Mouse (Mus musculus) ZHBTc4 (cell line): ENCODE measurements around the gene Uhmk1.
"Not testable (repeated sequence)": the region's sequence is repeated elsewhere in the genome, so short reads cannot be mapped to it uniquely, and the experiment has no call there.

Source experiments
- DNase-seq: peaks from one replicate; pipeline ENCODE4 v3.0.0-alpha.2; 2011; ENCODE audit warnings: low read depth, low spot score

The Uhmk1 gene

GRCm38 (mm10) chr1:170214757-170215522 is at the start of gene Uhmk1:
TSS of gene Uhmk1 (minus strand) at chr1:170215397.
- DNase-seq: peak; percentile 90

GRCm38 (mm10) chr1:170255560-170255910 is 40.3 kb upstream of the Uhmk1 start:
- DNase-seq: peak; percentile 85

GRCm38 (mm10) chr1:170254893-170255559 is 39.8 kb upstream of the Uhmk1 start:
- peak; percentile 6 for DNase-seq

DNA sequence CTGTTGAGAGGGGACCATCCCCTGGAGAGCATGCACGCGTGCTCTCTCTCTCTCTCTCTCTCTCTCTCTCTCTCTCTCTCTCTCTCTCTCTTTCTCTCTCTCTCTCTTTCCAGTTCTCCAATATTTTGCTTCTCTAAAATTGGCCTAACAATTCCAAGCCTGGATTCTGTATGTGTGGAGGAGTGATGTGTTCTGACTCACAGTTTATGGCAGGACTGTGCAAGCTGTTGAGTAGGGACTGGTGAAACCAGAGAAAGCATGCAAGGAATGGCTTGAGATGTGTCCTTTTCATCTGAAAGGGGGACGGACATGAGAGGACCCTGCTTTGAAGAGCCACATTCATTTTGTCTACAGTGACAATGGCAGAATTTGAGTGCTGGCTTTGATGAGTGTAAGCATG is 29.8 kb upstream of the Uhmk1 start:
- no peak for DNase-seq

- not testable (repeated sequence) for DNase-seq
Observed at GRCm38 (mm10) chr1:170232688-170233087, 17.5 kb upstream of the Uhmk1 start, which contains the start of gene Sh2d1b2. TSS of gene Sh2d1b2 (plus strand) at chr1:170232749.

GRCm38 (mm10) chr1:170223276-170223675 is 8.1 kb upstream of the Uhmk1 start:
- DNase-seq: no peak

- DNase-seq: no peak
Observed at GRCm38 (mm10) chr1:170220351-170220750, 5.2 kb upstream of the Uhmk1 start.

DNA sequence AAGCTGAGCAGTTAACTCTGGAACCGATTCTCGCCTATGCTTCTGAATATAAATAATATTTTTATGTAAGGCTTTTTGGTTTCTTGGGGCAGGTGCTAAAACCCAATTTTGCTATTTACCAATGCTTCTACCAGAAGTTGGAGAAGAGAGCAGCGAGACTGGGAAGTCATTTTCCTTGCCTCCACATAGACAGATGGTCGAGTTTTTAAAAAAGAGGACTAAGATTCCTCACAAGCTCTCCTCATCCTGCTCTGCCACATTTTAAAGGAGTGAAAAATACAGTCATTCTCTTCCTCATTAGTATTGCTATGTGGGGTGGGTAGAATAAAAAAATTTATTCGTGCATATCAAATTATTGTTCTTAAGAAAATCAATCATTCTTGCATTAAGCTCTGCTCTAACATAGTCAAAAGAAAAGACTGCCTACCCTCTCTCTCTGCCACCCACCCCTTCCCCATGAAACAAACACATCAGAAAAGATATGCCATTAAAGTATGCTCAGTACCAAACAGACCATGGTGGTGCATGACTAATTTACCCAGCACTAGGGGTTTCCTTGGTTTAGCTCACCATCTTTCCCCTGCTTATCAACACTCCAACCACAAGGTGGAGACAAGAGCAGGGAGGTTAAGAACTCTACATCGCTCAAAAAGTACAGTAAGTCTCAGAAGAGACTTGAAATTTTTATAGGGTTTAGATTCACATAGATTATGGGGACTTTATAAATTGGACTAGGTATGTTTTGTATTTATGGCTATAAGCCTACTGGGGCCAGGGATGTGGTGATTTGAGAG is 3.1 kb upstream of the Uhmk1 start:
- DNase-seq: peak; percentile 68

DNA sequence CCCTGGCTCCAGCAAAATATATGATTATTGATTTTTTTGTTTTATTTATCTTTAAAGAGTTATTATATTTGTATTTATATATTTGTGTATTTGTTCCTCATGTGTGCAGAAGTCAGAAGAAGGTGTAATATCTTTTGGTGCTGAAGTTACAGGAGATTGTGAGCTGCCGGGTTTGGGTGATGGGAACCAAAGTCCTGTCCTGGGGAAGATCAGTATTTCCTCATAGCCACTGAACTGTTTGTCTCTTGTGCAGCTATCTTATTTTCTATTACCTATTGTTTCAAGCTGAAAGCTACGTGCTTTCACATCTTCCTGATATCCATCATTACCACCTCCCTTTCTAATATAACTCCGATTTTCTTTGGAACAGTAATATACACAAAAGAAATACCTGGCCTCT is 393 bp upstream of the Uhmk1 start:
- peak; percentile 2 for DNase-seq

- DNase-seq: no peak
Observed at GRCm38 (mm10) chr1:170214383-170214756, 827 bp downstream of the Uhmk1 start.

- DNase-seq: no peak
Observed at GRCm38 (mm10) chr1:170213181-170213879, 1.9 kb downstream of the Uhmk1 start.

GRCm38 (mm10) chr1:170206395-170206794 is 8.8 kb downstream of the Uhmk1 start:
- DNase-seq: no peak

GRCm38 (mm10) chr1:170200379-170200778 is 14.8 kb downstream of the Uhmk1 start:
- DNase-seq: peak; percentile 49

GRCm38 (mm10) chr1:170196211-170196610 is 19.0 kb downstream of the Uhmk1 start:
- DNase-seq: no peak

- no peak for DNase-seq
Observed at GRCm38 (mm10) chr1:170191925-170192324, 23.3 kb downstream of the Uhmk1 start.

GRCm38 (mm10) chr1:170190225-170190624 is 25.0 kb downstream of the Uhmk1 start:
- no peak for DNase-seq

- peak; percentile 35 for DNase-seq
Observed at GRCm38 (mm10) chr1:170188601-170189000, 26.6 kb downstream of the Uhmk1 start.

- DNase-seq: no peak
Observed at GRCm38 (mm10) chr1:170186531-170186930, 28.7 kb downstream of the Uhmk1 start.

DNA sequence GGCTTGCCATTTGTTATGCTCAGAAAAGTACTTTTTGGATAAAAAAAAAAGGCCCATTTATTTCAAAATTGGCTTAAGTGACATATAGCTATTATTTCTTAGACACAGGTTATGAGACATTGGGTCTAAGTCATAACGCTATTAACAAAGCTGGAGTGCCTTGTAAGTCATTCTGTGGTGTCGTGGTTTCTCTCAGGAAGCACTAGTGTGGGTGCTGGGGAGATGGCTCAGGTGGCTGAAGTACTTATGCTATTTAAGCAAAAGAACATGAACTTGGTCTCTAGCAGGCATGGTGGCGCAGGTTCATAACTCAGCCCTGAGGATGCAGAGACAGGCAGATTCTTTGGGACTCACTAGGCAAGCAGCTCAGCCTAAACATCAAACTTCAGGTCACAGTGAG is 30.1 kb downstream of the Uhmk1 start:
- DNase-seq: no peak

DNA sequence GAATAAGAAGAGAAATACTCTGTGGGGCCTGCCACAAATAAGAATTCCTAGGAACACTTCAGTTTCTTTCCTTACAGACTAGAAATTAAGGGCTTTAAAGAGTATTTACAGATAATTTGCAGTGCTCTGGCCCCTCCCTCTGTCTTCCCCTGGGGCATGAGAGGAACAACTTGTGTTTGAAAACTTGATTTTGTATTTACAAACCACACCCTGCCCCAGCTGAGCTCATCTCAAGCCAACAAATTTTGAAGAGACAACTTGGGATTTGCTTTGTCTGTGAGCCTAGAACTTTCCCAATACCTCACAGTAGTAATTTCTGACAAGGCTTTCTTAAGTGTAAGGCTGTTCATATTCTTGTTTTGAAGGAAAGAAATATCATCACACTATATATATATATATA is 32.5 kb downstream of the Uhmk1 start:
- DNase-seq: no peak

GRCm38 (mm10) chr1:170176661-170177239 is 38.4 kb downstream of the Uhmk1 start:
- no peak for DNase-seq
